Mouse (Mus musculus): ENCODE data around the gene Rps15. TPM values are rescaled to one million over a fixed set of nuclear protein-coding genes. Genes with fewer than 3 reads are reported as not detected.
A peak's percentile ranks its signal among the peaks of the same experiment; 100 is the strongest.

Gene Rps15
- polyA plus RNA-seq, 1 experiment from 2014 or later, result 583 TPM

DNA sequence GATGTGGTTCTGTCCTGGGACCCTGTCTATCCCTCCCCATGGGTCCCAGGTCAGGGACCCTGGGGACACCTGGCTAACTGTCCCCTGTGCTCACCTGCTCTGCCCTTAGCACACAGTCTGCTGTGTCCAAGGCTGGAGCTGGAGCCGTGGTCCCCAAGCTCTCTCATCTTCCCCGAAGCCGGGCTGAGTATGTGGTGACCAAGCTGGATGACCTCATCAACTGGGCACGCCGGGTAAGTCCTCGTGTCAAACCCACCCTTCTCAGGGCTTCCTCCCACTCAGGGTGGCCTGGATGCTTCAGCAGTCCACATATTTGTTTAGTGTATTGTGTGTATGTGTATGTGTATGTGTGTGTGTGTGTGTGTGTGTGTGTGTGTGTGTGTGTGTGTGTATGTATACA, 38.7 kb upstream of the Rps15 start:
- H3K9ac ChIP-seq, result no peak overlapping the region
- peaks cover 31% of the 10 kb centered on the region for H3K4me1 ChIP-seq (replicated peaks)
- H3K27ac ChIP-seq, result no peak overlapping the region
- no peaks in the 10 kb centered on the region for H3K27me3 ChIP-seq
- 94% methylated on average over 6 of the region's 6 CpGs for WGBS
- no peak overlapping the region for H3K4me2 ChIP-seq
- peaks cover 58% of the 10 kb centered on the region for H3K36me3 ChIP-seq
- no peak overlapping the region for H3K4me3 ChIP-seq
- H3K9me3 ChIP-seq, result no peaks in the 10 kb centered on the region
- ATAC-seq (ENCODE audit: low FRiP score), result no peak

DNA sequence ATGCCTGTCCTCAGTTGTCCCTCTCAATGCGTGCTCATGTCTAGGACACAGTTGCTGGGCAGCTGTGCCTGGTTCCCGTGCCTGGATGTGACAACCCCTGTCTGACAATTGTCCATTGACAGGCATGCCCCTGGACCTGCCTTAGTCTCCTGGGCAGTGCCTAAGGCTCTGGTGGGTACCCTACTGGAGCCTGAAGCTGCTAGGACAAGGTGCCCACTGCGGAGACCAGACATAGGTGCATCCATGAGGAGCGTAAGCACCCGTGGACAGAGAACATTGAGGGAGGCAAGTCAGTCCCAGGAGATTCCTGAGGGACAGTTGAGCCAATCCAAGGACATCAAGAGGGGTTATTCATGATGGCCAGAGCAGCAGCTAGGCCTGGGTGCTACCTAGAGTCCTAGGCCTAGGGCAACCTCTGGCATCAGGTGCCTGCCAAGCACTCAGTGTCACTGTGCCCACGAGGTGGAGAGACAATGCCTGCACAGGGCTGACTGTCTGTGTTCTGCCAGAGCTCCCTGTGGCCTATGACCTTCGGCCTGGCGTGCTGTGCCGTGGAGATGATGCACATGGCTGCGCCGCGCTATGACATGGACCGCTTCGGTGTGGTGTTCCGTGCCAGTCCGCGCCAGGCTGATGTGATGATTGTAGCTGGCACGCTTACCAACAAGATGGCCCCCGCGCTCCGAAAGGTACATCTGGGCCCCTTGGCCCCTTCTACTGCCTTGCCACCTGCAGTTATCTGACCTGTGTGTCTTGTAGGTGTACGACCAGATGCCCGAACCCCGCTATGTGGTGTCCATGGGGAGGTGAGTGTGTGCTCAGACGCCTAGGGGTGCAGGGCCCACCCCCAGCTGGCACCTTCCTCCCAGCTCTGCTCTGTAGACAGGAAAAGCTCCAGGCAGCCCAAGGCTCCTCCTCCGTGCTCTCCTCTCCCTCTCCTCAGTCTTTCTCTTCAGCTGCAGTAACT, 37.6 kb upstream of the Rps15 start:
- Histone ChIP-seq H3K4me1 (replicated peaks) (peaks cover 41% of the 10 kb centered on the region), H3K4me3 (no peak overlapping the region), H3K4me2 (no peak overlapping the region), H3K9ac (no peak overlapping the region), H3K36me3 (peaks cover 66% of the 10 kb centered on the region), H3K9me3 (no peaks in the 10 kb centered on the region), H3K27me3 (no peaks in the 10 kb centered on the region), H3K27ac (no peak overlapping the region)
- ATAC-seq (ENCODE audit: low FRiP score), result no peak
- WGBS, result 96% methylated on average over 26 of the region's 26 CpGs

DNA sequence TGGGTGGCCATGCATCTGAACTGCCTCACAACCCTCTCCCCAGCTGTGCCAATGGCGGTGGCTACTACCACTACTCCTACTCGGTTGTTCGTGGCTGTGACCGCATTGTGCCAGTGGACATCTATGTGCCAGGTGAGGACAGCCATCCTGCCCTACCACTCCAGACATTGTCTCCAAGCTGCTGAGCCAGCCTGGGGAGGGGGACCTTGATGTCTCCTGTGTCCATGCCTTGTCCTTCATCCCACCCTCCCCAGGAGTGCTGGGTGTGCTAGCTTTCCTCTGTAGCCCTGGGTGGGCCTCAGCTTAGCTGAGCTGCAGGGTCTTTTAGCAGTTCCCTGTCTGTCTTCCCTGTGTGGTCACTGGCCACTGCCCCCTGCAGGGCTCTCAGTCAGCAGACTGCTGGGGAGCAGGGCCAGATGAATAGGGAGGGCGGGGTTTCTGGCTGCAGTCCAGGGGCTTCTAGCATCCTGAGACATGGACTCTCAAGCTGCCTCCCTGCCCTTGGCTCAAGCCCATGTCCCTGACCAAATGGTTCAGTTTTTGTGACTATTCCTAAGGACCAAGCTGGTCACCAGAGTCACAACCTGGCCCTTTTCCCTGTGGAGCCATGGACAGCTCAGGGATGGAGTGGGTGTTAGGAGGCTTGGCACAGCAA, 36.2 kb upstream of the Rps15 start:
- H3K27ac ChIP-seq, result no peak overlapping the region; the same call in 1 of the 2 replicates
- WGBS, result 81% methylated on average over 5 of the region's 5 CpGs
- peaks cover 66% of the 10 kb centered on the region for H3K36me3 ChIP-seq

DNA sequence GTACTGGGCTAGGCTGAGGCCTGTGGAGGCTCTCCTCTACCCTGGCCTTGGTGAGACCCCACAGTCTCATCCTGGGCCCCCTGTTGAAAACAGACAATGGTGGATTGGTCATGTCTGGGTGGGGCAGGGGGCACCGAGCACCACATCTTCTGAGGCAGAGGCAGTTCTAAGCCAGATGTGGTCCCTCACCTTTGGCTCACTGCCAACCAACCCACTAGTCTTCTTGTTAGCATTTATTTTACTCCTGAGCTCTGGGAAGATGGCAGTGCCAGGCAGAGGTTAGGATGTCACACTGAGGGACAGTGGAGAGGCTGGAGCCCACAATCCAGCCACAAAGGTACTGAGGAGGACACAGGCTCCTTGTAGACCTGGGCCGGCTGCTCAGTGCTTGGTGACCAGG, 34.3 kb upstream of the Rps15 start:
- H3K27me3 ChIP-seq, result no peaks in the 10 kb centered on the region

More for the DNA sequence above, 36.2 kb upstream of the Rps15 start:
- H3K4me2 ChIP-seq, result no peak overlapping the region
- H3K27me3 ChIP-seq, result no peaks in the 10 kb centered on the region
- H3K4me1 ChIP-seq (replicated peaks), result peaks cover 41% of the 10 kb centered on the region
- H3K9me3 ChIP-seq, result no peaks in the 10 kb centered on the region
- no peak overlapping the region for H3K4me3 ChIP-seq
- ATAC-seq (ENCODE audit: low FRiP score), result no peak
- peak overlapping the region; percentile 46; the same call in 1 of the 2 replicates for H3K9ac ChIP-seq

DNA sequence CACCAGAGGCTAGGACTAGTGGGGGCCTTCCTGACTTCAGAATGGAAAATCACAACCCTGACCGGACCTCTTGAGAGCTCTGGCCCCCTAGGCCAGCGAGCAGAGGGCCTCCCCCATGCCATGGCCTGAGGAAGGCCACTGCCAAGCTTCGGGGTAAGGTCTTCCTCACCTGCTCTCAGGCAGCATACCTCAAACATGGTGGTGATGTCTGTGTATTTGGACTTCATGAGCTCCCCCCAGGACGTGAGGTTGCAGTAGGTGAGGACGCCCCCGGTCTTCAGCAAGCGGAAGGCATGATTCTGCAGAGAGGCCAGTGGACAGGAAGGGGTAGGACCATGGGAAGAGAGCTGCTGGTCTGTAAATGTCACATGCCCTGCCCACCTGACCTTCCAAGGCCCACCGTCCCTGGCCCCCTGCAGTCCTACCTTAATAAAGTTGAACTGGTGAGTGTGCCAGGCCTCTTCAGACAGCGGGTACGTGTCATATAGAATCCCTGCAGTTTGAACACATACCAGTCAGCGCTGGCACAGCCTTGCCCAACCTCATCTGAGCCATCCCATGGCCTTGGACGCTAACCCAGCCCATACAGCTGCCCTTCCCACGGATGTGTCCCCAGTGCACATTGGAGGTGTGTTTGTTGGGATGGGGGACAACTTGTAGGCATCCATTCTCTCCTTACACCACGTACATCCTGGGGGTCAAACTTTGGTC, 33.3 kb upstream of the Rps15 start:
- no peak for ATAC-seq (ENCODE audit: low FRiP score)
- H3K36me3 ChIP-seq, result peaks cover 54% of the 10 kb centered on the region
- no peak overlapping the region for H3K4me3 ChIP-seq
- H3K4me1 ChIP-seq (replicated peaks), result peaks cover 49% of the 10 kb centered on the region
- no peaks in the 10 kb centered on the region for H3K9me3 ChIP-seq
- no peaks in the 10 kb centered on the region for H3K27me3 ChIP-seq
- WGBS, result 92% methylated on average over 14 of the region's 14 CpGs
- H3K9ac ChIP-seq, result peak overlapping the region; percentile 78; the same call in 1 of the 2 replicates
- H3K27ac ChIP-seq, result peak overlapping the region; percentile 89; the same call in 1 of the 2 replicates
- no peak overlapping the region for H3K4me2 ChIP-seq

More for the DNA sequence above, 34.3 kb upstream of the Rps15 start:
- peaks cover 62% of the 10 kb centered on the region for H3K36me3 ChIP-seq
- no peak for ATAC-seq (ENCODE audit: low FRiP score)
- no peak overlapping the region for H3K27ac ChIP-seq
- H3K9me3 ChIP-seq, result no peaks in the 10 kb centered on the region
- 91% methylated on average over 2 of the region's 2 CpGs for WGBS
- no peak overlapping the region for H3K4me2 ChIP-seq
- no peak overlapping the region for H3K4me3 ChIP-seq
- H3K9ac ChIP-seq, result 0 out of 2 replicates have a peak overlapping the region, but pooled peaks have one; percentile 29
- H3K4me1 ChIP-seq (replicated peaks), result peaks cover 49% of the 10 kb centered on the region

DNA sequence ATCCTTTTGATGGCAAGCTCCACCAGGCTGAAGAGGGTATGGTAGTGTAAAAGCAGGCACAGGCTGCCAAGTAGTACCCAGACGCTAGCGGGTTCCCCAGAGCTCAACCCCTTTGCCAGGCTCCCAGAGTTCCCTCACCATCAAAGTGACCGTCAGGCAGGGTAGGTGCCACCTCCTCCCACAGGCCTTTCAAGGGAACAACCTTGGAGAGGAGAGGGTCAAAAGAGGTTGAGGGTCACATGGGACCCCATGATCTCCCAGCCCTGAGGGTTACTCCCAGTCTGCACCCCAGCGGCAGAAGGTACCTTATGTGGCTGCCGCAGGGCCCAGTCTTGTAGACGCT, 32.8 kb upstream of the Rps15 start:
- Histone ChIP-seq H3K9me3 (no peaks in the 10 kb centered on the region), H3K36me3 (peaks cover 48% of the 10 kb centered on the region), H3K9ac (peak overlapping the region; percentile 78), H3K4me2 (peak overlapping the region; percentile 72), H3K27ac (peak overlapping the region; percentile 89; the same call in 1 of the 2 replicates), H3K4me3 (peak overlapping the region; percentile 45; the same call in 1 of the 2 replicates), H3K27me3 (no peaks in the 10 kb centered on the region), H3K4me1 (replicated peaks) (peaks cover 49% of the 10 kb centered on the region)
- WGBS, result 76% methylated on average over 6 of the region's 6 CpGs
- ATAC-seq (ENCODE audit: low FRiP score), result no peak

DNA sequence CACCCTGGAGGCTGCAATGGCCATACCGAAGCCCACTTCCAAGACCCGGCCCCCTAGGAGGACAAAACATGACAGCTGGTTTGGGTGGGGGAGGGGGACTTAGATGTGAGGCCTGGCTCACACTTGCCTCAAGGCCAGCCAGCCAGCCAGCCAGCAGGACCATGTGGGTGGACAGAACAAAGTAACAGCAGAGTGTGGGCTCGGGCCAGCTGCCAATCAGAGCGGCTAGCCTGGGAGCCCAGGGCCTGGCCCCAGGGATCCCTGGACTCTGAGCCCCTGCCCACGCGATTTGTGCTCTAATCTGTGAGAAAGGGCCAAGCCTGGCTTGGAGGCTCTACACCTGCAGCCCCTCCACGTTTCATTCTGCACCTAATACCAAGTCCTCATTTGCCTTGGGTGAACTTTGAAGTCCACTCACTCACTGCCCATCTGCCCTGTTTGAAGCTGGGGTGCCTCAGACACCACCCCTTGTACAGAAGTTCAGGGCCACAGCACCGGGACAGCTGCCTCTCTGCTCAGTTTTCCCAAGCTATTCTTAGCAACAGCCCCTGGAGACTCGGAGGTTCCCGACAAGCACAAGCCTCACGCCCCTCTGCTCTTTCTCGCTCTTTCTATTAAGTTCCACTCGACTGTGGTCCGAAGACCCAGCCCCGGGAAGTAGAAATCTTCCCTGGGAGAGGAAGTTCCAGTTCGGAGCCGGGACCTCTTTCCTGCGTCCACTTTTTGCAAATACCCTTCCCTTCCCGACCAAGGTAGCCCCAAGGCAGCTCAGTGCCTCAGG, 32.2 kb upstream of the Rps15 start:
- H3K27me3 ChIP-seq, result no peaks in the 10 kb centered on the region
- peak overlapping the region; percentile 78 for H3K9ac ChIP-seq
- WGBS, result 4% methylated on average over 19 of the region's 19 CpGs
- H3K4me1 ChIP-seq (replicated peaks), result peaks cover 49% of the 10 kb centered on the region
- no peak for ATAC-seq (ENCODE audit: low FRiP score)
- peaks cover 42% of the 10 kb centered on the region for H3K36me3 ChIP-seq
- peak overlapping the region; percentile 89 for H3K27ac ChIP-seq
- no peaks in the 10 kb centered on the region for H3K9me3 ChIP-seq
- peak overlapping the region; percentile 45 for H3K4me3 ChIP-seq
- peak overlapping the region; percentile 72 for H3K4me2 ChIP-seq

DNA sequence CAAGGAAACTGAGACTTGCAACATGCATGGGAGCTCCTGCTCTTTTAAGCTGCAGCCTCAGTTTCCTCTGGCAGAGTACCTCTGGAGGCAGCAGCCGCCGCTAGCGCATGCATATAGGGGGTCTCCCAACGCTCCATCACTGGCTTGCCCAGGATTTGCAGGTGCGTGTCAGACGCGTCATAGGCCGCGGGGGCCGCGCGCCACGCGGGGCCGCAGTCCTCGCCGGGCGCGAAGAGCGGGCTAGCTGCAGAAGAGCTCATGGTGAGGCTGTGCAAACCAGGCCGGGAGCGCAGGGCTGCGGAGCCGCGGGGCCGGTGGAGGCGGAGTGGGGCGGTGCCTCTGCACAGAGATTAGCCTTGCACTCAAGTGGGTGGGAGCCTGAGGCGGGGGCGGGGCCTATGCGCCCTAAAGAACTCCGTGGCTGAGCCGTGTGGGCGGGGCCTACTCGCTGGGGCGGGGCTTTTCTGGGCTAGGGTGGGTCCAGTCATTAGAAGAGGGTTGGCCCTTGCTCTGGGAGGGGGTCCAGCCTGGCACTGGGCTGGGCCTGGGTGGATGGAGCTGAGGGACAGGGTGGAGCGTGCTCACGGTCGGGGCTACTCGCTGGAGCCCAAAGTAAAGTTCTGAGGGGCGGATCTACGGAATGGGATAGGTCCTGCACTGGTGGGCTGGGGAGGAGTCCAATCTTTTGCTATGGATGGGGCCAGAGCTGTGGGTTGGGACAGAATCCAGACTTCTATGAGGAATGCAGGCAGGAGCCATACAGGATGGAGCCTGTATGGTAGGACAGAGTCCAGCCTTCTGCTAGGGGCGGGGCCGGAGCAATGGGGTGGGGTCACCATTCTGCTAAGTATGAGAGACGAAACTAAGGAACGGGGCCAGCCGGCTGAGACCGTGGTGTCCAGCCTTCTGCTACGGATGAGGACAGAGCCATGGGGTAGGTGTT, 31.3 kb upstream of the Rps15 start, which contains the start of the genes Gamt and Dazap1:
Gene Gamt, minus strand, starts transcription at position 371 of the 943 bp plus-strand sequence.
Gene Dazap1, plus strand, starts transcription at position 845 of the 943 bp plus-strand sequence.
- ATAC-seq (ENCODE audit: low FRiP score), result peak; percentile 78

DNA sequence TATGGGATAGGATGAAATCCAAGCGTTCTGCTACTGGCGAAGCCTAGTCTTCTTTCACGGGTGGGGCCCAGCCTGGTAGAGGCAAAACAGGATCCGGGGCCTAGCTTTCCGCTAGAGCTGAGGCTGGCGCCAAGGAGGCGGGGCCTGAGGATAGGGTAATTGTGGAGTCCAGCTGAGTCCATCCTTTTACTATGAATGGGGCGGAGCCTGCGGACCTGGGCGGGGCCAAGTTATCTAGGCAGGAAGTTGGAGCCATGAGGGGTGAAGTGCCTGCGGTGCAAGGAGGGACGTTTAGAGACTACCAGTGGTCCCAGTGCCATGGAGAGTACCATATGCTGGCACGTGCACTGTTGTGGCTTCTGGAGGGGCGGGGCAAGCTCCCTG, 30.7 kb upstream of the Rps15 start:
- peak; percentile 34 for ATAC-seq (ENCODE audit: low FRiP score)
- Histone ChIP-seq H3K27ac (peak overlapping the region; percentile 89), H3K27me3 (no peaks in the 10 kb centered on the region), H3K9ac (peak overlapping the region; percentile 78), H3K4me2 (peak overlapping the region; percentile 72), H3K9me3 (no peaks in the 10 kb centered on the region), H3K4me1 (replicated peaks) (peaks cover 50% of the 10 kb centered on the region), H3K36me3 (peaks cover 27% of the 10 kb centered on the region), H3K4me3 (peak overlapping the region; percentile 45)
- 2% methylated on average over 14 of the region's 14 CpGs for WGBS

More for the DNA sequence above, 31.3 kb upstream of the Rps15 start, which contains the start of the genes Gamt and Dazap1:
- Histone ChIP-seq H3K4me1 (replicated peaks) (peaks cover 50% of the 10 kb centered on the region), H3K4me3 (peak within 1 kb of the TSS; percentile 45), H3K4me2 (peak within 1 kb of the TSS; percentile 72), H3K27me3 (no peaks in the 10 kb centered on the region), H3K36me3 (peaks cover 33% of the 10 kb centered on the region), H3K27ac (peak within 1 kb of the TSS; percentile 89), H3K9ac (peak within 1 kb of the TSS; percentile 78), H3K9me3 (no peaks in the 10 kb centered on the region)
- under 1% methylated on average over 49 of the region's 49 CpGs for WGBS

DNA sequence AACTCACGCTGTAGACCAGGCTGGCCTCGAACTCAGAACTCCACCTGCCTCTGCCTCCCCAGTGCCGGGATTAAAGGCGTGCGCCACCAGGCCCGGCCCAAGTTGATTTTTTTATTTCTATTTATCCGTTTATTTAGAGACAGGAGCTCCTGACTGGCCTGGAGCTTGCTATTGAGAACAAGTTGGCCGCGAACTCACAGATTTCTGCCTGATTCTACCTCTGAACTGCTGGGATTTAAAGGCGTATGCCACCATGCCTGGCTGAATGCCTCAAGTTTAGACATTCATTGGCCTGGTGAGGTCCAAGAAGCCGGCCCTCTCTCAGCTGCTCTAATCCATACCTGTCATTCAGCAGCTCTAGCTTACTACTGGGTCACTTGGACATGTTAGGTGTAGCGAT, 30.1 kb upstream of the Rps15 start:
- H3K27ac ChIP-seq, result peak overlapping the region; percentile 89; the same call in 1 of the 2 replicates
- no peak overlapping the region for H3K4me3 ChIP-seq
- H3K4me2 ChIP-seq, result peak overlapping the region; percentile 72
- ATAC-seq (ENCODE audit: low FRiP score), result no peak
- peak overlapping the region; percentile 43; the same call in 1 of the 2 replicates for H3K9ac ChIP-seq
- no peaks in the 10 kb centered on the region for H3K27me3 ChIP-seq
- peaks cover 56% of the 10 kb centered on the region for H3K4me1 ChIP-seq (replicated peaks)
- H3K9me3 ChIP-seq, result no peaks in the 10 kb centered on the region
- 79% methylated on average over 12 of the region's 12 CpGs for WGBS
- peaks cover 21% of the 10 kb centered on the region for H3K36me3 ChIP-seq
